Mouse (Mus musculus): ENCODE results near the gene Nutf2. TPM values are rescaled to one million over a fixed set of nuclear protein-coding genes. Genes with fewer than 3 reads are reported as not detected.

Gene Nutf2
- polyA plus RNA-seq, 1 experiment from 2014 or later = 241 TPM

DNA sequence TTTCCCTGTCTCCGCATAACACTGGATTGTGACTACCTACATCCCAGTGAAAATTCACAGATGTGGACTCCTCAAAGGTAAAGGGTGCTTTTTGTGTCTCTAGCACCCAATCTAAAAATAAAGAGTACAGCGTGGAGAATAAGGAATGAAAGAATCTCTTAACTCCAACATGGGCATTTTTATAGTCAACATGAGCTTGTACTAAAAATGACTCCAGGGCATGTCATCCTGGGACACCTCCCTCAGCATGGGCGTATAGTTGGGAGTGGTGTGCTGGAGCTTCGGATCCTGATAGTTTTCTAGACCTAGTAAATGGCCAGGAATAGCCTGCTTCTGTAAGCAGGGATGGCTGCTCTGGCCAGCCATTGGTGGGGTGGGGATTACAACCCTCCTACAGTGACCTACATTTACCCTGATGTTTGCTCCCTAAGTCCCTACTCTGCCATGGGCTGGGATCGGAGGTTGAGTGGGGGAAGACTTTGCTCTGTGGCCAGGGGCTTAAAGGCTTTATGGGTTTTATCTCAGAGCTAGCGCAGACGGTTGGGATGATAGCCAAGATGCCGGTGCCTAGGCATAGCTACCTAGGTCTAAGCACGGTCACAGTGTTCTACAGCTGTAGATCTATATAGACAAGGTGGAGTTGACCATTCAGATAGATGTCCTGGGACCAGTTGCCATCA lies 37.6 kb downstream of the Nutf2 start:
- no peak overlapping the region for H3K4me2 ChIP-seq (replicated peaks)
- no peak overlapping the region for H3K4me3 ChIP-seq
- H3K4me1 ChIP-seq = peaks cover 16% of the 10 kb centered on the region
- peaks cover 14% of the 10 kb centered on the region; the same call in 1 of the 2 replicates for H3K36me3 ChIP-seq
- WGBS = 85% methylated on average over 9 of the region's 9 CpGs
- no peaks in the 10 kb centered on the region for H3K9me3 ChIP-seq (replicated peaks)
- ATAC-seq (ENCODE audit: low FRiP score) = no peak
- no peaks in the 10 kb centered on the region for H3K27me3 ChIP-seq
- no peak overlapping the region for H3K9ac ChIP-seq
- H3K27ac ChIP-seq = no peak overlapping the region

DNA sequence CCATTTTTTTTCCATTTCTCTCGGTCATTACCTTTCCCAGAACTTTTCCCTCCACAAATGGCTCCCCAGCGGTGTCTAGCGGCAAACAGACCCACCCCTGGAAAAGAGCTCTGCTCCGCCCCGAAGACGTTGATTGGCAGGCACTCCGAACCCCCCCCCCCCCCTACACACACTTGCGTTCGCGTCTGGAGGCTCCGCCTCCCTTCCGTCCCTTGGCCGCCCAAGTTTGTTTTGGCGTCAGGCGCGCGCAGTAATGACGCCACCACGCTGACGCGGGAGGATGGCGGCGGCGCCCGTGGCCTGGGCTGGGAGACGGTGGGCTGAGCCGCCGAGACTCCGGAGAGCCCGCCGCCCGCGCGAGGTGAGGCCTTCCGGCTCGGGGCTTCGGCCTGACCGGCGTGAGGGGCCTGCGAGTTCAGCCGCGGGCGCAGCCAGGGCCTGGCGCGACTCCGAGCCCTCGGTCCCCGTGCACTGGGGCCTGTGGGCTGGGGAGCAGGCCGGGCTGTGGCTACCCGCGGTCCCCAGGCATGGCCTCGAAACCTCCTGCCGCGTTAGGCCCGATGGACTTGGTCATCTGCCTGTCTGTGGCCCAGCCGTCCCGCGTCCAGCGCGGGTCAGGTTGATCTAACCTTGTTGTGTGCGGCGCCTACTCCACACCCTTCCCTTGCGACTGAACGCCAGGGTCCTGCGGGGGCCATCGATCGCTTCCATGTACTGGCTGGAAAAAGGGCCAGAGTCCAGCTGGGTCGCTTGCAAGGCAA lies 40.0 kb downstream of the Nutf2 start, which contains the start of gene Pskh1:
Gene Pskh1, plus strand, starts transcription at position 262 of the 761 bp plus-strand sequence.
- H3K9me3 ChIP-seq (replicated peaks) = no peaks in the 10 kb centered on the region
- ATAC-seq (ENCODE audit: low FRiP score) = peak; percentile 95
- no peaks in the 10 kb centered on the region for H3K36me3 ChIP-seq
- peak within 1 kb of the TSS; percentile 97 for H3K4me3 ChIP-seq
- peaks cover 7% of the 10 kb centered on the region for H3K4me1 ChIP-seq
- peak within 1 kb of the TSS; percentile 99 for H3K9ac ChIP-seq
- 1% methylated on average over 68 of the region's 68 CpGs for WGBS
- H3K4me2 ChIP-seq (replicated peaks) = peak within 1 kb of the TSS; percentile 86
- H3K27me3 ChIP-seq = no peaks in the 10 kb centered on the region
- H3K27ac ChIP-seq = peak within 1 kb of the TSS; percentile 89

DNA sequence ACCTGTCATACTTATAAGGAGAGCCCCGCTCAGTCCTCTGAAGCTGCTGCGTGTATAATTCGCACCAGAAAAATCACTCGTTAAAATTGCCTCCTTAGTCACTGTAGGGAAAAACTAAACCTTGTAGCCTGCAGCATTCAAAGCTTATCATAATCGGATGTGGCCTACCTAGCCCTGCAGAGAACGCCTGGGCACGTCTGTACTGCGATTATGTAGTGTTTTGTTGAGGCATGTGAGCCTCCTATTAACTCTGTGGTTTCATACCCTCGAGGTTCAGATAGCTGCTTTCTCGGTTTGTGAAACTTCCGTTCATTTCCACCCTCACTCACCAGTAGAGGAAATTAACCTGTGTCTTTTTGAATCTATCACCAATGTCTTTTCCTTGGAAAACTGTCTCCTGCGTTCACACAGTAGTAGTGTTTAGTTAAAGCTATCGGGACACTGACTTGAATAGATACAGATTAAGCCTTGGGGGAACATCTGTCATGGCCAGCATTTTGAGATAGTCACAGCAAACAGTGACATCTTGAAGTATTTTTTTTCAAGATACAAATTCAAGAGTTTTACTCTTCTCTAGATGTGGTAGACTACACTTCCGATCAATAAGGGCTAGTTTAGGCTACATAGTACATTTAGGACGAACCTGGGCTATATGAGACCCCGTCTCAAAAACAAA lies 40.7 kb downstream of the Nutf2 start:
- no peaks in the 10 kb centered on the region for H3K27me3 ChIP-seq
- no peaks in the 10 kb centered on the region for H3K36me3 ChIP-seq
- peak overlapping the region; percentile 89 for H3K27ac ChIP-seq
- peak overlapping the region; percentile 97 for H3K4me3 ChIP-seq
- H3K4me2 ChIP-seq (replicated peaks) = peak overlapping the region; percentile 86
- peaks cover 7% of the 10 kb centered on the region for H3K4me1 ChIP-seq
- 43% methylated on average over 16 of the region's 16 CpGs for WGBS
- H3K9ac ChIP-seq = peak overlapping the region; percentile 99
- no peaks in the 10 kb centered on the region for H3K9me3 ChIP-seq (replicated peaks)
- ATAC-seq (ENCODE audit: low FRiP score) = no peak; the same call in 1 of the 2 replicates

DNA sequence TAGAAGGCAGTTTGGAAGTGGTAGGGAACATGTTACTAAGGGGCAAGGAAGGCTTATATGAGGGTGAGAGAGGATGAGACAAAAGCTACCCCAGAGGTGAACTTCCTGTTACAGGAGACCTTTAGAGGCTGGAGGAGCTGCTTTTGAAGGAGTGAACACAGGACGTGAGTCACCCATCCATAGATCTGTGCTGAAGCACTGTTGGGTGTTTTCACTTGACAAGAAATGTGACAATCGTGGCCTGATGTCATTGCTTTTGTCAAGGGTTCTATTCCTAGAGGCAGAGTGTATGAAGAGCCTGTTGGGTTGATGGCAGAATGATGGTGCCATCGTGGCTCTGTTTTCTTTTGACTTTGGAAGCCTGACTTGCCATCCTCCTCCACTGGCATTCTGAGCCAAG lies 59.0 kb downstream of the Nutf2 start:
- Histone ChIP-seq H3K27ac (no peak overlapping the region), H3K9me3 (replicated peaks) (no peaks in the 10 kb centered on the region), H3K4me3 (no peak overlapping the region), H3K27me3 (no peaks in the 10 kb centered on the region), H3K4me1 (no peaks in the 10 kb centered on the region), H3K4me2 (replicated peaks) (no peak overlapping the region), H3K9ac (no peak overlapping the region), H3K36me3 (peaks cover 10% of the 10 kb centered on the region)
- no peak for ATAC-seq (ENCODE audit: low FRiP score)
- WGBS = 86% methylated on average over 3 of the region's 3 CpGs

DNA sequence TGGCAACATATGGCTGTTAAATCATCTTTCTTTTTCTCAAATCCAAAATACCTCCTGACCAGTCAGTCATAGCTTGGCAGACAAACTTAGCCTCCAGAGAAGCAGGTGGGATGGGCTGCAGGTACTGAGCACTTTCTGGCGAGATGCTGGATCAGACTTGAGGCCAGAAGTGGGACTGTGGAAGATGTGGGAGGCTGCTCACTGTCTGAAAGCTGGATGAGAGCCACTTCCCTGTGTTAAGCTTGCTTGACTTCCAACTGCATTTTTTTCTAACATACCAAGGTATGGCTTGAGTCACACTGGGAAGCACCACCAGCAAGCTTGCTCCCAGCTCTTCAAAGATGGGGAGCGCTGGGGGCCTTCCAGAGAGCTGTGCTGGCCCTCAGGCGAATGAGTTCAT lies 64.7 kb downstream of the Nutf2 start:
- Histone ChIP-seq H3K4me1 (0 out of 2 replicates have a peak, but pooled peaks cover 3% of the 10 kb centered on the region), H3K4me3 (no peak overlapping the region), H3K27ac (no peak overlapping the region), H3K4me2 (replicated peaks) (no peak overlapping the region), H3K36me3 (peaks cover 9% of the 10 kb centered on the region; the same call in 1 of the 2 replicates), H3K27me3 (no peaks in the 10 kb centered on the region), H3K9me3 (replicated peaks) (no peaks in the 10 kb centered on the region), H3K9ac (peak overlapping the region; percentile 38; the same call in 1 of the 2 replicates)
- no peak for ATAC-seq (ENCODE audit: low FRiP score)
- WGBS = 79% methylated on average over 3 of the region's 3 CpGs

Other genes starting within 250 kb of the Nutf2 start
- gene Ctcf, start 224.0 kb upstream of the Nutf2 start, polyA plus RNA-seq (2016; fragmentation: Nextera tagmentation; extraction: Ambion mirVana) = 132 and 139 TPM in 2 replicates
- 1.3 TPM in 2 replicates for gene Agrp, start 223.2 kb upstream of the Nutf2 start, polyA plus RNA-seq (2016; fragmentation: Nextera tagmentation; extraction: Ambion mirVana)
- gene Carmil2, start 174.3 kb upstream of the Nutf2 start, polyA plus RNA-seq (2016; fragmentation: Nextera tagmentation; extraction: Ambion mirVana) = 9.7 and 11.8 TPM in 2 replicates
- gene Acd, start 159.5 kb upstream of the Nutf2 start, polyA plus RNA-seq (2016; fragmentation: Nextera tagmentation; extraction: Ambion mirVana) = 79.1 and 88.0 TPM in 2 replicates
- gene Pard6a, start 159.4 kb upstream of the Nutf2 start, polyA plus RNA-seq (2016; fragmentation: Nextera tagmentation; extraction: Ambion mirVana) = 29.5 and 29.7 TPM in 2 replicates
- 0.39 TPM in 1 of 2 replicates, not detected in the other for gene 4933405L10Rik, start 152.9 kb upstream of the Nutf2 start, polyA plus RNA-seq (2016; fragmentation: Nextera tagmentation; extraction: Ambion mirVana)
- gene Enkd1, start 152.4 kb upstream of the Nutf2 start, polyA plus RNA-seq (2016; fragmentation: Nextera tagmentation; extraction: Ambion mirVana) = 22.4 and 23.6 TPM in 2 replicates
- 63.8 and 68.1 TPM in 2 replicates for gene Gfod2, start 101.9 kb upstream of the Nutf2 start, polyA plus RNA-seq (2016; fragmentation: Nextera tagmentation; extraction: Ambion mirVana)
- 12.8 and 14.6 TPM in 2 replicates for gene Ranbp10, start 33.2 kb upstream of the Nutf2 start, polyA plus RNA-seq (2016; fragmentation: Nextera tagmentation; extraction: Ambion mirVana)
- gene Tsnaxip1, start 32.8 kb upstream of the Nutf2 start, polyA plus RNA-seq (2016; fragmentation: Nextera tagmentation; extraction: Ambion mirVana) = 0.84 and 1.5 TPM in 2 replicates
- 63.8 and 64.5 TPM in 2 replicates for gene Cenpt, start 7.3 kb upstream of the Nutf2 start, polyA plus RNA-seq (2016; fragmentation: Nextera tagmentation; extraction: Ambion mirVana)
- gene Thap11, start 5.4 kb upstream of the Nutf2 start, polyA plus RNA-seq (2016; fragmentation: Nextera tagmentation; extraction: Ambion mirVana) = 74.3 and 77.8 TPM in 2 replicates
- 69.3 and 72.1 TPM in 2 replicates for gene Edc4, start 20.3 kb downstream of the Nutf2 start, polyA plus RNA-seq (2016; fragmentation: Nextera tagmentation; extraction: Ambion mirVana)
- 0.56 and 0.63 TPM in 2 replicates for gene Nrn1l, start 33.0 kb downstream of the Nutf2 start, polyA plus RNA-seq (2016; fragmentation: Nextera tagmentation; extraction: Ambion mirVana)
- gene Pskh1, start 39.9 kb downstream of the Nutf2 start, polyA plus RNA-seq (2016; fragmentation: Nextera tagmentation; extraction: Ambion mirVana) = 22.4 and 28.7 TPM in 2 replicates
- gene Ctrl, start 73.3 kb downstream of the Nutf2 start, polyA plus RNA-seq (2016; fragmentation: Nextera tagmentation; extraction: Ambion mirVana) = 2.6 and 2.7 TPM in 2 replicates
- gene Psmb10, start 77.9 kb downstream of the Nutf2 start, polyA plus RNA-seq (2016; fragmentation: Nextera tagmentation; extraction: Ambion mirVana) = 27.3 and 30.2 TPM in 2 replicates
- 0.57 and 0.79 TPM in 2 replicates for gene Lcat, start 82.8 kb downstream of the Nutf2 start, polyA plus RNA-seq (2016; fragmentation: Nextera tagmentation; extraction: Ambion mirVana)
- 19.5 TPM in 2 replicates for gene Slc12a4, start 105.5 kb downstream of the Nutf2 start, polyA plus RNA-seq (2016; fragmentation: Nextera tagmentation; extraction: Ambion mirVana)
- not detected in 2 replicates for gene Dpep3, start 118.8 kb downstream of the Nutf2 start, polyA plus RNA-seq (2016; fragmentation: Nextera tagmentation; extraction: Ambion mirVana)
- gene Dus2, start 130.8 kb downstream of the Nutf2 start, polyA plus RNA-seq (2016; fragmentation: Nextera tagmentation; extraction: Ambion mirVana) = 16.3 and 20.7 TPM in 2 replicates
- not detected in 2 replicates for gene Dpep2nb, start 145.4 kb downstream of the Nutf2 start, polyA plus RNA-seq (2016; fragmentation: Nextera tagmentation; extraction: Ambion mirVana)
- 18.4 and 19.9 TPM in 2 replicates for gene Ddx28, start 151.3 kb downstream of the Nutf2 start, polyA plus RNA-seq (2016; fragmentation: Nextera tagmentation; extraction: Ambion mirVana)
- 5.7 and 6.7 TPM in 2 replicates for gene Nfatc3, start 198.3 kb downstream of the Nutf2 start, polyA plus RNA-seq (2016; fragmentation: Nextera tagmentation; extraction: Ambion mirVana)